Mouse (Mus musculus) induced T-regulatory cell, adult 2 months (primary cell): Measurements from ENCODE around the gene Zbtb1.
A peak's percentile ranks its signal among the peaks of the same experiment; 100 is the strongest.

Source experiments
- DNase-seq: peaks from one replicate; pipeline ENCODE4 v3.0.0-alpha.2; 2012; ENCODE audit warnings: low read depth

Gene Zbtb1

DNA sequence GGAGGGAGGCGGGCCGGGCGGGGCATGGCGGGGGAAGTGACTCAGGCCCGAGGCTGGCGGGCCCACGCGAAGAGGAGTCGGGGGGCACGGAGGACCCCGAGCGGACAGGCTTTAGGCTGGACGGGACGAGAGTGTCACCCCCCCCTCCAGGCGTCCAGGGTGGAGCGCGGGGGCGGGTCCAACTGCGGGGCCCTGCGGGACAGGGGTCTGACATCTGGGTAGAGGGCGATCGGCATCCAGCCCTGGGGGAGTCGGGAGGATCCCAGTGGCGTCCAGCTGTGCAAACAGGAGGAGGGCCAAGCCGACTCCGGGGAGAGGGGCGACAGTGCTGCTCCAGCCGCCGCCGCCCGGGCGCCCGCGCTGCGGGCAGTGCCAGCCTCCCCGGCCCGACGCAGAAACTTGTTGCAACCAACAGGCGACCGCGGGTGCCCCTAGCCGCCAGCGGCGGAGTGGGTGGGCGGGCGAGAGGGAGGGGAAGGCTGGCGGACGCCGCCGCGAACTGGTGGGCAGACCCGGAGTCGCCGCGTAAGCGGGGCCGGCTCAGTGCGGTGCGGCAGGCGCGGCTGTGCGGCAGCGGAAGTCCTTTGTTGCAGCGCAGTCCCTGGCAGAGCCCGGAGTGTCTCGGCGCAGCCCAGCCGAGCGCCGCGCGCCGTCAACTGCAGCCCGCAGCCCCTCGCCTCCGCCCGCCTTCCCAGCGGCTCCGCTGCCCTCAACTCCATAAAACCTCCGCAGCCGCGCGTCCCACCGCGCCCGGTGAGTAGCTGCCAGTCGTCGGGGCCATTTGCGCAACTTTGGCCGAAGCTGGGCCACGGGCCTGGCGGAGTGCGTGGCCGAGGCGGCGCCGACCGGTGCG lies at the start of gene Zbtb1:
Gene Zbtb1, plus strand, starts transcription at position 289 of the 853 bp plus-strand sequence.
- peak; percentile 86 for DNase-seq

DNA sequence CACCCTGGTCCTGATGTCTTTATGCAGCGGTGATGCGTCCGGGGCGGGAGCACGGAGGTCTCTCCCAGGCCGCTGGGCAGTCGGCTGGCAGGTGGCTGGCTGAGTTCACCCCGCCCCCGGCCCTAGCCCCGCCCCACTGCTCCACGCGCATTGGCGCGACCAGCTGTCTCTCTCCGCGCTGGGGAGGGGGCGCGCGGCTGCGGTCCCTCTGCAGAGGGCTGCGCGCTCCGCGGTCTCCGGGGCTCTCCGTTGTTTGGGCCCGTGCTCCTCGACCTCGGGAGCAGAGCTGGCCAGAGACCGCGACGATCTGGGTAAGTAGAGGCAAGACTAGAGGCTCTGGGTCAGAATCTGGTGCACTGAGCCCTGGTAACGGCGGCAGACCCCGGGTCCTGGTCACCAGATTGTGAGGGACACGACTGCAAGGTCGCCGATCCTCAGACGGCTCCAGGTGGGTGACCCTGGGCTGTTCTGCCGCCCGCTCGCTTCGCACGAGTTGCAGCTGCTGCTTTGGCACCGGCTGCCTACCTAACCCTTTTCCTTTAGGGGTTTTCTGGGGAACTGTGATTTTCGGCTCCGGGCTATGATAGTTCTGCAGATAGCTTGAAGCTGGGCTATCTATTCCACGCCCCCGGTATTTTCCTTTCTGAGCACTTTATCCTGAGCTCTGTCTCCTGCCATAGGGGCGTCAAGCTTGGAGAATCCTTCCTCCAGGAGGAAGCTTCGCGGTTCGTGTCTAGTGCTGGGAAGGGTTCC lies 45.2 kb upstream of the Zbtb1 start, which contains the start of gene Akap5:
Gene Akap5, plus strand, starts transcription at position 213 of the 753 bp plus-strand sequence.
- DNase-seq, result peak; percentile 68

DNA sequence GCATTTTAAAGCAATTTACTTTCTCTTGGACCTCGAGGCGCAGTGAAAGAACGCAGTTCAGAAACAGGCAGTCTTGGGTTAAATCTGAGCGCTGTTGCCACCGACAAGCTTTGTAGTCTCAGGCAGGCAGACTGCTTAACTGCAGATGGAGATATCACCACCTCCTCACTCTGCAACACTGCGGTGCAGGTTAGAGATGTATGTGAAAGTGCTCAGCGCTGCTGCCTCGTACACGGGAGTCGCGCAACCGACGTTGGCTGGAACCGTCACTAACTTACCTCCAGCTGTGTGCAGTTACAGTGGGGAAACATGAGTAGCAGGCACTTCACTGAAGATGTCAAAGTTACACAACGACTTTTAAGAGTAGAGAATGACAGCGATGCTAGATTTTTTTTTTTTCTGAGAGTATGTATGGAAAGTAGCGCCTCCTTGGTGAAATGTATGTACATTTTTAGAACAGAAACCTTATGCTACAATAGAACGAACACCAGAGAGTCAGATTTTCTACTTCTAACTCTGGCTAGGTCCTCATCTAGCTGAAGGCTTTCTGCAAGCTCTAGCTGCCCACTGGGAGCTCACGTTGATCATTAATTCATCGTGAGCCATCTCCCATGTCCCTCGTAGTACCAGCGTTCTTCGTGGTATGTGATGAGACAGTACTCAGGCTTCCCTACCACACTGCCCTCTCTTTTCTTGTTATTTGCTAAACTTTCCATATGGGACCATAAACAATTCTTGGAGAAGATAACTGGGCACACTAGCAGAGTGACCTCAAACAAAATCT lies 43.4 kb upstream of the Zbtb1 start:
- DNase-seq, result no peak

DNA sequence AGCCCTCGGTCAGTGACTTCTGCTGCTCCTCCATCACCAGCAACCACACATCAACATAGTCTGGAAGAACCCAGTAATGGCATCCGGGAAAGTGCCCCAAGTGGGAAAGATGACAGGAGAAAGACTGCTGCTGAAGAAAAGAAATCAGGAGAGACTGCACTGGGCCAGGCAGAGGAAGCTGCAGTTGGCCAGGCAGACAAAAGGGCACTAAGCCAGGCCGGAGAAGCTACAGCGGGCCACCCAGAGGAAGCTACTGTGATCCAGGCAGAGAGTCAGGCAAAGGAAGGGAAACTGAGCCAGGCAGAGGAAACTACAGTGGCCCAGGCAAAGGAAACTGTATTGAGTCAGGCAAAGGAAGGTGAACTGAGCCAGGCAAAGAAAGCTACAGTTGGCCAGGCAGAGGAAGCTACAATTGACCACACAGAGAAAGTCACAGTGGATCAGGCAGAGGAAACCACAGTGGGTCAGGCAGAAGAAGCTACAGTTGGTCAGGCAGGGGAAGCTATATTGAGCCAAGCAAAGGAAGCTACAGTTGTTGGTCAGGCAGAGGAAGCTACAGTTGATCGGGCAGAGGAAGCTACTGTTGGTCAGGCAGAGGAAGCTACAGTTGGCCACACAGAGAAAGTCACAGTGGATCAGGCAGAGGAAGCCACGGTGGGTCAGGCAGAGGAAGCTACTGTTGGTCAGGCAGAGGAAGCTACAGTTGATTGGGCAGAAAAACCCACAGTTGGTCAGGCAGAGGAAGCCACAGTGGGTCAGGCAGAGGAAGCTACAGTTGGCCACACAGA lies 41.3 kb upstream of the Zbtb1 start:
- DNase-seq, result no peak

DNA sequence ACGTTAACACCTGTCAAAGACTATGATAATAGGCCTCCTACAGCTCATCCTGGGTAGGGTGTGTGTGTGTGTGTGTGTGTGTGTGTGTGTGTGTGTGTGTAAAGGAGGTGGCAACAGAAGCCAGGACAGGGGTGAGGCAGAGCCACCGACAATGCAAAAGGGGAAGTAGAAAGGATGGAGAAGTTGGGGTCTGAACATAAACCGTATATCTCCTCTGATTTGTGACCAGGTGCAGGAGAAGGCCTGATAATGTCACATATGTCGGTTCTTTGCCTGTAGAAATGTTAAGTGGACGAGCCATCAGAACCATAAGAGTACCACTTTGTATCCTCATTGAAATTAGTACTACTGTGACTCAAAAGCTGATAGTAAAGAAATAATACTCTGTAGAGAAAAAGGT lies 36.4 kb upstream of the Zbtb1 start:
- DNase-seq, result no peak

DNA sequence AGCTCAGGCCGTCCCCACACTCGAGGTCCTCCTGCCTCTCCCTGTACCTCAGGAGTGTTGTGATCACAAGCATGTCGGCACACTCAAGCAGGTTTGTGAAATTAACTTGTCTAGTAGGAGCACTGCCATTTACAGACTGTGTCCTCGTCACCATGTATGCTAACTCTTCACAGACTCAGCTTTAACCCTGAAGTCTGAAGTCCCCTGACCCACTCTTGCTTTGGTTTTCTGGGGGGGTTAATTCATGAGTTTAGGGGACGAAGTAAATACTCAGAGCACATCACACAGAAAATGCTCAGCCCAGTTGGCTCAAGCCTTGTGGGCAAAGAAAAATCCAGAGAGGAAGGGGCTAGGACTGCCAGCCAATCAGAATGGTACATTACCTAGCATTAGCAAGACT lies 34.4 kb upstream of the Zbtb1 start:
- no peak for DNase-seq

DNA sequence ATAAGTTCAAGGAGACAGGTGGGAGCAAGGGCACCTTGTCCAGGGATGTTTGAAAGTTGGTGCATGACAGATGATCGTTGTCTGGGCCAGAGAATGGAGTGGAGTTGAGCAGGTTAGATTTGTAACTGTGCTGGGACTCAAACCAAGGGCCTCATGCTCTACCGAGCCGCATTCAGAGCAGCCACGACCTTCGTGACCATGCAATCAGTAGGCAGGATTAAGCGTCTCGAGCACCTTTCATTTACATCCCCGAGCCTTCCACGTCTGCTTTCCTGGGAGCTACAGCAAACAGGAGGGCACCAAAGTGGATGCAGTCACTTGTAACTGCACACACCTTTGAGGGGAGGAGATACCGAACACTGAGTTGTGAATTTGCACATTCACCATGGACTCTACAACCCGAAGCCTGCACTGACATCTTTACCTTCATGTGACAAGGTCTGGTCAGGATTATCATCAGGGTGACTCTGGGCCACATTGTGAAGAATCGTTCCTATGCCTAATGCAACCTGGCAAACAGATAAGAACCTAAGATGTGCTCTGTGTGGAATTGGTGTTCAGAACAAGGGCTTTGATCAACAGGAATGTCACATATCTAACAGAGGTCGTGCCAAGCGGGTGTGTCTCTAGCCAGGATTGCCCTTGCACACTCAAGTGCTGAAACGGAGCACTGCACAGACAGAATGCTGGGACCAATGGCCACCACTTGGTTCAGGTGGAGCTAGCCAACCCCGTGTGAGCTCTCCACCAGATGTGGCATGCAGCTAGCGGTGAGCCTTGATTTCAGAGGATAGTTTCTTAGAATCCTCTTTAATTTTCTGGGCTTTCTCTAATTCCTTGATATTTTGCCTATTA lies 33.7 kb upstream of the Zbtb1 start:
- DNase-seq, result no peak

DNA sequence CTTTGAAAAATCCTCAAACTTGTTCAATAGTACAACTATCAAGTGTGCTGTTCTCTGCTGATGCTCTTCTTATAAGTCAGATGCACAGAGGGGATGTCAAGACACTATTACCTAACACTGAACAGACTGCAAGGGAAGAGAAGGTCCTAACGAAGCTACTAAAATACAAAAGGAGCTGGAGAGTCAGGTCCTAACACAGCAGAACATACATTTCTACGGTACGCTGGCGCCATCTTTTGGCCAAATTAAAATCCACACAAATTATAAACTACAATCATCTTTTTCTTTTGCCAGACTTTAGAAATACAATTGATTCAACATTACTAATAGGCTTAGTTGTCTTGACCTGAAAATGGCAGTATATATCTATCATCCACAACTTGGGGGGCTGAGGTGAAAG lies 29.0 kb upstream of the Zbtb1 start:
- DNase-seq, result peak; percentile 87

DNA sequence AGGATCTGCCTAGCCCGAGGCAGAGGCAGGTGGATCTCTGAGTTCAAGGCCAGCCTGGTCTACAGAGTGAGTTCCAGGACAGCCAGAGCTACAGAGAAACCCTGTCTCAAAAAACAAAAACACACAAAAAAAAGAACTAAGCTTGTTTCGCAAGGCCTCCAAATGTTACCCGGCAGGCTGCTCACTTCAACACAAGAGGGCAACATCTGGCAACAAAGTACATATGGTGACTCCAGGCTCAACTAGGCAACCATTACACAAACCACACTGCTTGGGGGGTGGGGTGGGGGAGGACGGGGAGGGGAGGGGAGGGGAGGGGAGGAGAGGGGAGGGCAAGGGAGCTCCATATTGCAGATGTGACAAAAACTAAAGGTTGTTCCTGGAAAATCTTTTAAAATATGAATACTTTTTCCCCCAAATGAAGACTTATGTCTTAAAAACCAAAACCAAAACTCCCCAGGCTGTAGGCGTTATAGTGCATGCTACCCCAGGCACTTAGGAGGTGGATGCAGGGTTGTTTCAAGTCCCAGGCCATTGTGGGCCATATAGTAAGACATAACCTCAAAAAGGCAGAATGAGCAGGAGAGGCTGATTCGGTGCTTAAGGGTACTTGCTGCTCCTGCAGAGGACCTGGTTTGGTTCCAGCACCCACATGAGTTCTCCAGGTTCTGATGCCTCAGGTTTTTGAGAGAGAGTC lies 24.2 kb upstream of the Zbtb1 start:
- DNase-seq, result peak; percentile 80

DNA sequence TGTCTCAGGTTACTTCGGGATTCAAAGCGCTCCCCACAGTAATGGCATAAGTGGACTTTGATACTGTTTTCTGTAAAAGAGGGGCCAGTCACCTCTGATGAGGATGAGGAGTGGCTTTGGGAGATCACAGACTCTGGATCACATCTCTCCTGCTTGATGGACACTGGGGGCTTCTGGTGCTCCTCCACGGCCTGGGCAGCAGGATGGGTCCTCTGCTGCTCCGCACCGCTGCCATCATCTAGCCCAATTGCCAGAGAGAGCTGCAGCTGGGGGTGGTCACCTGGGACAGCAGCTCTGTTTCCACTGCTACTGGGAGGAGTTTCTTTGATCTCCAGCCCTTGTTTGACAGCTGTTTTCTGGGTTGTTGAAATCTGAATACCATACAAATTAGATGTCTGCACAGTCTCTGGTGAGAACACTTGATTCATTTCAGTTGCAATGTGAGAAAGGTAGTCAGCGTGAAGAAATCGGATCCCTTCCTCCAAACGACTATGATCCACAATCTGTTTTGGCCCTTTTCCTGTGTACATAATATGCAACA lies 20.3 kb upstream of the Zbtb1 start:
- DNase-seq, result no peak

DNA sequence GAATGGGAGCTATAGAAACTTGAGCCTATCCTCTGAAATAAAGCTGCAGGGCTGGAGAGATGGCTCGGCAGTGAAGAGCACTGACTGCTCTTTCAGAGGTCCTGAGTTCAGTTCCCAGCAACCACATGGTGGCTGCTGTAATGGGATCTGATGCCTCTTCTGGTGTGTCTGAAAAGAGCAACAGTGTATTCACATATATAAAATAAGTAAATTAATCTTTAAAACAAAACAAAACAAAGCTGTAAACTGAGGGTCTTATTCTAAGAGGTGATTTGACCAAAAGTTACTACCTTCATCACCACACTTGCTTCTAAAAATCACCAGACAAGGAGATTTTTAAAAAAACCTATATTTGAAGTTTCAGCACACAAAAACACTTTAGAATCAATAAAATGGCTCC lies 9.2 kb upstream of the Zbtb1 start:
- no peak for DNase-seq

DNA sequence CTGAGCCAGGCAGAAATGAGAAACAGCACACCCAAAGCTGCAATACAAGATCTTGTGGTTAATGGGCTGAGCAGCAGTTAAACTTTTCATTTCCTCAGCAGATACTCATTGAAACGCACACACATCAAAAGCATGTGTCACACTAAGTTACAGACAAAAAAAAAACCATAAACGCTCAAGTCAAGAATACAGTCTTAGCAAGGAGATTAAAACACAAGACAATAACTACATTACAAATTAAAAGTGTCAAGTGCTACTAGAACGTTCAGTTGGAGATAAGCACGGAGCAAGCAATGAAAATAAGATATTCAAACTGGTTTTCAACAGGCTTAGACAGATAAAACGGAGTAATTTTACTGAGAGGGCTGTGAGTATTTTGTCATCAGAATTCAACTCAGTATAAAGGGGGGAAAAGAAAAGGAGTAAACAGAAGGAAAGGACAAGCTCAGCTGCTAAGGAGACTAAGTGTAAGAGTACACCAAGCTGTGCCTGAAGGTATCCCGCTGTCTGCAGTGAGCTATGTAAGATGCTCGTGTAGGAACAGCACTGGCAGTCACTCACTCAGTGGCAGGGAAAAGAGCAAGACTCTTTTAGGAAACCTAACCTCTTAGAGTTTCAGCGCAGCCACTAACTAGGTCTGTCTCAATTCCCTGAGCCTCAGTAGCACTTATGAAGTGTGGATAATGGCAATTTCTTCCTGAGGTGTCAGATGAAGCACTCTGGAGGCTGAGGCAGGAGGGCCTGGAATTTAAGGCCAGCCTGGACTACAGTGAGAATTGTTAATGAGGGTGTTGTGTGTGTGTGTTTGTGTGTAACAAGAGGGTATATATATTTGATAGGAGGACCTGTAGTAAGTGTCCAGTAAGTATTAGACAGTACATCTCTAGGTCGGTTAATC lies 8.4 kb upstream of the Zbtb1 start:
- peak; percentile 84 for DNase-seq

DNA sequence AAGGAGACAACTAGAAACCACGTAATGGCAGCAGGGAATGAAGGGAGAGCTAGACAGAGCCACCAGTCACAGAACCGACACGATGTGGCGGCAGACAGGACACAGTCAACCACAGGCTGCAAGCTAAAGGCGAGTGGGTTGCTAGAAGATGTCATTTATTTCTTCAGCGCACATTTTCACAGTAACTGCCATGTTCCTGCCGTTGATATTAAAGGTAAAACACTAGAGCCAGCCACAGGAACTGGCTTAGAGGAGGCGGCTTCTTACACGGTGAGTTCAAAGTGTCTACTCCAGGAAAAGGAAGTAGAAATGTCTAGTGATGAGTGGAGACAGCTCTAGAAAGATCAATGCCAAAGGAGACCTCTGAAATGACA lies 7.8 kb upstream of the Zbtb1 start:
- peak; percentile 86 for DNase-seq

DNA sequence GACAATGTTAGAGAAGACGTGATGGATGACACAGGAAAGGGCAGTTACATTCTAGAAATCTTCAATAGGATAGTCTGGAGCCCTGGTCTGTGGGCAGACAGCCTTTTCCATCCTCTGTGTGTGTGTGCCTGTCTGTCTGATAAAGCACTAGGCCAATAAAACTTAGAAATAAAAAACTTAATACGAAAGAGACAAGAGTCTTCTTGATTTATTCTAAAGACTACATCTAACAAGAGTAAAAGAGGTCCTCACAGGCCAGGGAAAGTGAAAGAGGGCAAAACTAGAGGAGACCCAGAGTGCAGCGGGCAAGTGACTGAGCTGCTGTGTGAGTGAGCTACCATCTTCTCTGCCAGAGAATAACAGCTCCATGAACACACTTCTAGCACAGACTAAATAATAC lies 3.8 kb upstream of the Zbtb1 start:
- DNase-seq, result peak; percentile 67

DNA sequence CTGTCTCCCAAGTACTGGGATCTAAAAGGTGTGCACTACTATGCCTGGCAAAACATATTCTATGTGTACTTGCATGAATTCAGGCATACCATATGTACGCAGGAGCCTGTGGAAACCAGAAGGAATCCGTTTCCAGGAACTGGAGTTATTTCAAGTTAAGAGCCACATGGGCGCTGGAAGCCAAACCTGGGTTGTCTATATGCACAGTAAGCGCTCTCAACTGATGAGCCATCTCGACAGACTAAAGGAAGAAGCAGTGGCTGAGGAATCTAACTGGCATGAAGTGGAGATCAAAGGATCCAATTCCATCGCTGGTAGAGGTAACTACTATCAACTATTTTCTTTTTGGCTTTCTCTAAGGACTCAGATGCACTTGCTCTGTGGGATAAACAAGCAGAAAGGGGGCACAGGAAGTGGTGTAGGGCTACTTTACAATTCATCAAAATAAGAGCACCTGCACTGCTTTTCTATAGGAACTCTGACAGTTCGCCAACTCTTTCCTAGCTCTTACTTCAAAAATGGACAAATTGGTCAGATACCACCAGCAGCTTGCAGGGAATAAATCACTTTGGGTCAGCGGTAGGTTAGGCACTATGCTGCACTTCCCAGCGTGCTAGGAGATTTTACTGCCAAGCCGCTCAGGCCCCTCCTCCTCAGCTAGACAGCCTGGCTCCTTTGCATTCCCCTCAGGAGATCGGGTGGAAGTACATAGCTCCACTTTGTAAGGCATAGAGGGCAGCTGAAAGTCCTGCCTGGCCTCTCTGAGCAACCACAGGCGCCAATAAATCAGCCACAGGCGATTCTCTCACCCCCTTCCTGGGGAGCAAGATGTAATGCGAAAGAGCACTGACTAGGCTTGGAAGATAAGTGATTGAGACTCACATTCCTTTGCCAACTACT lies 2.7 kb upstream of the Zbtb1 start:
- peak; percentile 80 for DNase-seq

DNA sequence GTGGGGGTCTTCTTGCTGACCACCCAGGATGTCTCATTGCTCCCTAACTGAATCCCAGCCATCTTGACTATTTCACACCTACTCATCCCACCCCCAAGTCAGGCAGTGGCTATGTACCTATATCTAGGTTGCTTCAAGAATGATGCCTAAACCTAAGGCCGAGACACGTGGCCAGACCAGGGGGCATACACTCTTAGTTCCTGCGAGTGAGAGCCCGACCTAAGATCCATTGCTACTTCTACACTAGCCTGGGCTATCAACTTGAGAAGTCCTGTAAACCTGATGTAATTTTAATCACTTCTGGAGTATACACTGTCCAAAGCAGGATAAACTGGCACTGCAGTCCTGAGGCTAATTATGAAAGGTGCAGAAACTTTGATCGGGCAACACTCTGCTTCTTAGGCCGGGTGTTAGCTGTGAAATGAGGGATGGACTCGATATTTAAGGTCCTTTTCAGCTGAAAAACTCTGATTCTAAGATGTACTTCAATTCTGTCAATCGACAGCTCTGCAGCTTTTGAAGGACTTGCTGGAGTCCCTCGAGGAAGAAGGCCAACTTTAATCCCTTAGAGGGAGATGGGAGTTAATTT lies 1.8 kb upstream of the Zbtb1 start:
- DNase-seq, result peak; percentile 71

DNA sequence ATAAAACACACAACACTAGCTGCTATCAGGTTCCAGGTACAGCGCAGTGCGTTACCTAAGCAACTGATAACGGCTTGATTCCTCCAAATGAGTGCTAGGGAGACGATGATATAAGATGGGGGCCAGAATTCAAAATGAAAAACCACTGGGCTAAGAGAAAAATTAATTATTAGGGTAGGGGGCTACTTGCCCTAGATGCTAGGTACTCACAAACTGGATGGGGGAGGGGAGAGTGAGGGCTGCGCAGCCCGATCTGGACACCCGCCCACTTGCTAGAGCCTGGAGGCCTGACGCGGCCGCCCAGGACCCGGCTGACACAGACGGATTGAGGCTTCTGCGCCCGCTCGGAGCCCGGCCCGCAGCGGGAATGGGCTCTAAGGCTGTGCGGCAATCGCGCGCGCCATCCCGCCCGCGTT lies 1.3 kb upstream of the Zbtb1 start:
- DNase-seq, result no peak
